Mouse (Mus musculus) heart, embryonic 10.5 days (tissue): ENCODE measurements around the gene Rnft1. TPM values are rescaled to one million over a fixed set of nuclear protein-coding genes. Genes with fewer than 3 reads are reported as not detected.

Experiments
- polyA plus RNA-seq: library from polyadenylated mRNA; unstranded; fragments of >200 nt; fragmentation: Nextera tagmentation; extraction: Ambion mirVana; gene quantifications from 2 replicates; pipeline ENCODE4 v1.2.1, GENCODE M21; 2016

Gene Rnft1
- polyA plus RNA-seq, 1 experiment from 2014 or later: 37.6 TPM

Other genes starting within 250 kb of the Rnft1 start
- 23.7 and 31.5 TPM in 2 replicates for gene Ints2, start 227.1 kb upstream of the Rnft1 start, polyA plus RNA-seq
- gene Med13, start 127.1 kb upstream of the Rnft1 start, polyA plus RNA-seq: 4.1 and 7.5 TPM in 2 replicates
- gene Rps6kb1, start 60.1 kb downstream of the Rnft1 start, polyA plus RNA-seq: 54.3 and 60.4 TPM in 2 replicates
- 11.8 and 12.8 TPM in 2 replicates for gene Tubd1, start 60.3 kb downstream of the Rnft1 start, polyA plus RNA-seq
- gene Vmp1, start 199.2 kb downstream of the Rnft1 start, polyA plus RNA-seq: 107 and 115 TPM in 2 replicates
- 24.4 and 30.2 TPM in 2 replicates for gene Ptrh2, start 199.3 kb downstream of the Rnft1 start, polyA plus RNA-seq